Mouse (Mus musculus) heart, postnatal 25 days (tissue): ENCODE data around the gene Vav3. TPM values are rescaled to one million over a fixed set of nuclear protein-coding genes. Genes with fewer than 3 reads are reported as not detected.
"Not testable (repeated sequence)": the region's sequence is repeated elsewhere in the genome, so short reads cannot be mapped to it uniquely, and the experiment has no call there.

Experiments
- DNase-seq: peaks from one replicate; pipeline ENCODE4 v3.0.0; 2022; ENCODE audit warnings: low spot score
- intact Hi-C: fragments of 180-260 bp; cut with DNase I; formaldehyde crosslinking; loops from one replicate; pipeline ENCODE4 v1.15.1; 2025
- total RNA-seq, 2 experiments: library from RNA; stranded (reverse); gene quantifications; 2 replicates each; pipeline ENCODE4 v1.2.3; 2021

The Vav3 gene
- total RNA-seq, 2 experiments from 2014 or later: 6.2 to 6.3 TPM

GRCm38 (mm10) chr3:109423440-109424079 lies 83.1 kb downstream of the Vav3 start:
- intact Hi-C loops: no loop called here
- no peak for DNase-seq

GRCm38 (mm10) chr3:109431285-109431684 lies 90.8 kb downstream of the Vav3 start:
- no peak for DNase-seq
- intact Hi-C loops: no loop called here

DNA sequence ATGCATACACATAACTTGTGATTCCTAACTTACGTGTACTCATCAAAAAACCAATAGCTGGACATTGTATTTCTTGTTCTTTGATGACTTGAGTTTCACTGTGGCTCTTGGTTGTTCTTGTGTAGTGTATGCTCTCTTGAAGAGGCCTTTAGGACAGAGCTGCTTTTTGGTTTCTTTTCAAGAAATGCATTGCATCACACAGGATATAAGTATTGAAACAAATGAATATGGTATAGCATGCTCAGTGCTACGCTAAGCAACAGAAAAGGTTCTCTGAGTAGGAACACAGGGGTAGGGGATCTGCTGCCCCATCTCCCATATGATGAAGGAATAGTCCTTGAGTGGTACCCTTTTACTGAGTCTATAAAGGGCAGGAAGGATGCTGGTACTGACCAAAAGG lies 98.1 kb downstream of the Vav3 start:
- no peak for DNase-seq
- intact Hi-C loops: no loop called here

- no peak for DNase-seq
- intact Hi-C loops: no loop called here
These were observed 98.8 kb downstream of the Vav3 start for GRCm38 (mm10) chr3:109439253-109439652.

GRCm38 (mm10) chr3:109440001-109440400 lies 99.5 kb downstream of the Vav3 start:
- DNase-seq: no peak
- intact Hi-C loops: no loop called here

GRCm38 (mm10) chr3:109444077-109444476 lies 103.6 kb downstream of the Vav3 start:
- intact Hi-C loops: no loop called here
- DNase-seq: no peak

GRCm38 (mm10) chr3:109446903-109447302 lies 106.5 kb downstream of the Vav3 start:
- no peak for DNase-seq
- intact Hi-C loops: no loop called here

DNA sequence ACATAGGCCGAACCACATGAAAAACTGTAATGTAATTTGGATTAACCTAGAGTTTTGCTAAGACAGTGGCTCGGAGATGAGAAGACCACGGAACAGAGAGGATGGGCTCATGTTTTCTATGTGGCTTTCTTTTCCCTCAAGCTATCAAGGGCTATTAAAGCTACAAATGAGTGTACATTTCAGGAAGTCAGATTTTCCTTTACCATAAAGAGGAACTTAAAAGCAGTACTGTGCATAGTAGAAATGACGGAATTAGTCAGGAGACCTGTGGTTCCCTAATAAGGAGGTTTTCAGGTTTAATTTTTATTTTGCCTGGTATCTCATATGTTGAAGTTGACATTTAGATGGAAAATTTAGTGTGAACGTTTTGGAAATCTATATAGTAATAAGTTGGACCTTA lies 107.8 kb downstream of the Vav3 start:
- intact Hi-C loops: not testable (repeated sequence)

DNA sequence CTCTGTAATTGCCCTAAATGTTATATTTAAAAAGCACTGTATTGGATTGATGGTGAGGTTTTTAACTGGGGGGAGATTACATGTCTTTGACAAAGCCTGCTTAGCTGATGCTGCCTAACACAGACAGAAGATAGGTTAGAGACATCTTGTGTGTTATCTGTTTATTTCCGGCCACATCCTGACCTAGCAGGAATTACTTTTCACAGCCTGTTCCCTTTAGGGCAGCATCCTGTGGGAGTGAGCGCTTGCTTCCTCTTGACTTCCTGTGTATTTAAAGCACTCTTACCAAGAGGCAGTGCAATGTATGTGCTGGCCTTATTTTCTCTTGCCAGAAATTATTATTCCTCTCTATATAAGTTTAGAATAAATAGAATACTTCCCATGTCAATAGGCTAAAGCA lies 111.5 kb downstream of the Vav3 start:
- intact Hi-C loops: no loop called here

More for the DNA sequence above, 107.8 kb downstream of the Vav3 start:
- DNase-seq: not testable (repeated sequence)

DNA sequence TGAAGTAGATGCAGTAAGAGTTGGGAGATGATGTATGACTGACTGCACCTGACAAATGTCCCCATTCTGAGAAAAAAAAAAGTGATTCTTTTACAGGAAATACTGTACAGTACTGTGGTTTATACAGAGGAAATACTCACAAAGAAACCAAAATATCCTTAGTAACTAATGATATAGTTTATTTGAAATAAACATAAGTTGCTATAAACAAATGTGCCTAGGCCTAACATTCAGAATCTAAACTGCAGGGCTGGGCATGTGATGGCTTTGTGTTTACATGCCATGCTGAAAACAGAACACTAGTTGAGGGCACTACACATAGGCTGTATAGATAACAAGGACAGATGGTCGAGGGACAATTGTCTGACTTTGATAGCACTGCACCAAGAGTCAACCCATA lies 114.2 kb downstream of the Vav3 start:
- no peak for DNase-seq
- intact Hi-C loops: no loop called here

More for the DNA sequence above, 111.5 kb downstream of the Vav3 start:
- DNase-seq: no peak

DNA sequence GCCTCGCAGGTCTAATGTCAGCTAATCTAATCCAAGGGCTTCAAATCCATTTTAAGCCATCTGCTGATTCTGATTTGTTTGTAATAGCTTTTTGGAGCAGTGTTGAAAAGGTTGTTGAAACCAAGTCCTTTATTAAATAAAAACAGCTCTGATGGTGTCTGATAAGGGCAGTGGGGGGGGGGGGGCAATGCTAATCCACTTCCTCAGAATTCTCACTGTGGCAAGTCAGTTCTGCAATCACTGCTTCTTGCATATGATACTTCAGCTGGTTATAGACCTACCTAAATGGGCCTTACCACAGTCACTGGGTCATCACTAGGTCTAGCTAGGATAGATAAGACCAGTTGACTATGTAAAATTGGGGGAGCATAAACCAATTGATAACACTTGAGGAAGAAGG lies 115.9 kb downstream of the Vav3 start:
- no peak for DNase-seq
- intact Hi-C loops: no loop called here

GRCm38 (mm10) chr3:109463684-109464083 lies 123.2 kb downstream of the Vav3 start:
- DNase-seq: no peak
- intact Hi-C loops: no loop called here

DNA sequence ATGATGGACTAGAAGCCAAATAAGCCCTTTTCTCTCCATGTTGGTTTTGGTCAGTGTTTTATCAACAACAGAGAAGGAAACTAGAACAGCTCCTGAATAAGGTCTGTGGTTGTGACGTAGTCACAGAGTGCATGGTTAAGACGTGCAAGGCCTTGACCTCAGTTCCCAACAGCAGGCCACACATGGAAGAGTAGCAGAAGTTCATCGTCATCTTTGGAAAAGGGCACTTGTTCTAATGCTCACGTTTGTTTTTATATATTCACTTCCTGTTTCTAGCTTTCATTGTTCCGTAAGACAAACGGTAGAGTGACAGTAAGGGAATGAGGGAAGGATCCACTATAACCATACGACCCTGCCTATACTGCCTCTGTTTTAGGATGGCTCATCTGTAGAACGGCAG lies 124.1 kb downstream of the Vav3 start:
- DNase-seq: no peak
- intact Hi-C loops: no loop called here

DNA sequence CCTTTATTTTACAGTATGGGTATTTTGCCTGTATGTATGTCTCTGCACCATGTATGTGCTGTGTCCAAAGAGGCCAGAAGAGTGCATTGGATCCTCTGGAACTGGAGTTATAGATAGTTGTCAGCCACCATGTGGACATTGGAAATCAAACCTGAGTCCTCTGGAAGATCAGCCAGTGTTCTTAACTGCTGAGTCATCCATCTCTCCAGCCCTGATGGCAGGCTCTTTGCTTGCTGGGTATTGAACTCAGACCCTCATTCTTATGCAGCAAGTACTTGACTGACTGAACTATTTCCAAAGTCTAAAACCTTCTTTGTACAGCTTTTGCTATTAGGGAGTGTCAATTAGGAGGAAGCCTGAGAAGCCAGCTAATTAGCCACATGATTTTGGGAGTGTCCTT lies 126.1 kb downstream of the Vav3 start:
- DNase-seq: no peak
- intact Hi-C loops: no loop called here

DNA sequence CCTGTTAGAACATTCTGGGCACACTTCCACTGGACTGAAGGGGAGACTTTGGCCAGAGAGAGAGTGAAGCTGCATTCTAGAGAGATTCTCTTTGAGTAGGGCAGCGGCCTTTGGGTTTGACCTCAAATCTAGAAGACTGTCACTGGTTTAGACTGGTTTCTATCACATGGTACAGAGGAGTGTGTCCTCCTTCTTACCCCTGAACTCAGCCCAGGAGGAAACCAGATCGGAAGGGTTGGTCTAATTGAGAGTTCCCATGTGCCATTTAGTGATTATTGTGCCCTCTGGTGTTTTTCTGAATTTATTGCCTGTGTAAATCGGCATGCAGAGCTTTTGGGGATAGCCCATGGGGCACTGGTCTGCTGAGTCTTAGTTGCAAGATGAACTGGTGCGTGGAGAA lies 126.8 kb downstream of the Vav3 start:
- DNase-seq: no peak
- intact Hi-C loops: no loop called here

- intact Hi-C loops: no loop called here
- peak; percentile 39 for DNase-seq
These were observed 129.0 kb downstream of the Vav3 start for GRCm38 (mm10) chr3:109469465-109469864.

- intact Hi-C loops: no loop called here
- no peak for DNase-seq
These were observed 130.3 kb downstream of the Vav3 start for GRCm38 (mm10) chr3:109470651-109471255.

GRCm38 (mm10) chr3:109476521-109476920 lies 136.1 kb downstream of the Vav3 start:
- peak; percentile 11 for DNase-seq
- intact Hi-C loops: no loop called here

DNA sequence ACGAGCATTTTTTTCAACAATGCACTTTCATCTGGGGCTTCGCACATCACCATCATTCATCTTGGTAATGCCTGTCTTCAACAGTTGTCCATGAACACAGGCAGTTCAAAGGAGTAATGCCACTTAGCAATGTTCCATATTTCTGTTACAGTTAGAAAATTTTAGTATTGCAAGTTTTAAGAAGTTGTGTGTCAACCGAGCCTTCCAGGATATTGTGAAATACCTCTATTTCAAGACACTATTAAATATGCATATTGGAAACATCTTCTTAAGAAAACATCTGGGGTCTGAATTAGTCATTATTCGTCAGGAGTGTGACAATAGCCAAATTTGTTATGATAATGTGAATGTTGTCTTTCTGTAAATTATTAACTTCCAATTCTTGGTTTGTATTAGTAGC lies 137.8 kb downstream of the Vav3 start:
- no peak for DNase-seq
- intact Hi-C loops: no loop called here

GRCm38 (mm10) chr3:109480625-109481024 lies 140.2 kb downstream of the Vav3 start:
- DNase-seq: no peak
- intact Hi-C loops: no loop called here

- no peak for DNase-seq
- intact Hi-C loops: loop anchor here (5.0 kb wide), 1 partner anchor 69 kb away; no protein-coding TSS in a partner anchor
These were observed 146.3 kb downstream of the Vav3 start for GRCm38 (mm10) chr3:109486786-109487185.

- intact Hi-C loops: loop anchor here (5.0 kb wide), 1 partner anchor 71 kb away; no protein-coding TSS in a partner anchor
- DNase-seq: no peak
These were observed 147.4 kb downstream of the Vav3 start for GRCm38 (mm10) chr3:109487823-109488222.
